Mouse (Mus musculus): ENCODE measurements around the gene Gpc1.

The Gpc1 gene

DNA sequence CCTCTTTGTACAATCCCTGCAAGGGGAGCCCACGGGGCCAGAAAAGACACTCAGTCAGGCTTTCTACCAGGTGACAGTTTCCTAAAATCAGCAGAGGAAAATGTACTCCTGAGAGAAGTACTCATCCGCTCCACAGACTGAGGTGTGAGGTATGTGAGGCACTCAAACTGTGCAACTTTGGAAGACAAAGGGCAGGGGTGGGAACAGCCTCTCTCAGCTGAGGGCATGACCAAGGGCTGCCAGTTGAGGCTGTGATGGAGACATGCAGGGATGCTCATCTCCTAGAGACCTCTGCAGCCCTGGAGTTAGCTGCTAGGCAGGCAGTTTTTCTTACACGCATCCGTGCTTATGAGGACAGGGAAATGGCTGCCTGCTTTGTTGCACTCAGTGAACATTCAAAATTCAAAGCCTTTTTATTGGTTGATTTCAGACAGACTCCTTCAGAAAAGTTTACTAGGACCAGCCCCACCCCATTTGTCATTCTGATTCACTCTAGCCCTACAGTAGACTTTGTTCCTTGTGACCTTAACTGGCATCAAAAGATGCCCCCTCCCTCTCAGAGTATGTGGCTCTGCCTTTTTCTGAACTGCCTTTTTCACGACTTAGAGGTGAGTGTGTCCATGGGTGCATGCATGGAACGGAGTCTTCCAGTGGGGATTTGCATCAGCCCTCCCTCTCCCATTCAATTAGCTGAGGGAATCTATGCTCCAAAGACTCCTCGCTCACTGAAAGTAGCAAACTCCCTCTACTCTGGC, 57.6 kb downstream of the Gpc1 start:
- no peak for DNase-seq

DNA sequence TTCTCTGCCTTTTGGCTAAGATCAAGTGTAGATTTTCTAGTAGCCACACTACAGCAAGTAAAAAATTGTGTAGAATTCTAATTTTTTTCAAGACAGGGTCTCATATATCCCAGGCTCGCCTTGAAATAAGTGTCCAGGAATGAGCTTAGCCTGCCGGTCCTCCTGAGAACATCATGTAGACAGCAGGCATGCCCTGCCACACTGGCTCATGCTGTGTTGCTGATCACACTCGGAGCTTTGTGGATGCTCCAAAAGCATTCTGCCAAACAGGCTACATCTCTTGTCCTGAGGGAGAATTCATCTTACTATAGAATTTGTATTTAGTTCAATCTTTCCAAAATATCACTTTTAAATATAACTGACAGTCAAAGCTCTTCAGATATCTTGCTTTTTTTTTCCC, 61.3 kb downstream of the Gpc1 start:
- no peak for DNase-seq

GRCm38 (mm10) chr1:92893896-92894295, 62.5 kb downstream of the Gpc1 start:
- DNase-seq: no peak

DNA sequence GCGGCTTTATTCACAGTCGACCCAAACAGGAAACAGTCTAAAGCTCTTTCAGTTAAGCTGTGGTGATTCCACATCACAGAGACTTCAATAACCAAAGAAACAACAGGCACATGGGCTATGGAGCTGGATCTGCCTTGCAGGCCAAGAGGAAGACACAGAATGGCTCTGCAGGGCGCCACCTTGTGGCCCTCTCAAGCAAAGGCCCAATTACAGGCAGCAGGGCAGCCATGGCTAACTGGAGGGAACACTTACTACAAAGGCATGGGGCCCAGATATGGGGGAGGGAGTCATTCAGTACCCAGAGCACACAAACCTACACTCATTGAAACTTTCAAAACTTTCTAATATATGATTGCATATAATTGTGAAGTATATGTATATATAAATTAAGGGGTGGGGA, 63.6 kb downstream of the Gpc1 start:
- peak; percentile 87 for DNase-seq

- peak; percentile 86 for DNase-seq
Observed at GRCm38 (mm10) chr1:92902786-92903185, 71.3 kb downstream of the Gpc1 start, which contains the start of gene Ankmy1. TSS of gene Ankmy1 (minus strand) at chr1:92902906.

DNA sequence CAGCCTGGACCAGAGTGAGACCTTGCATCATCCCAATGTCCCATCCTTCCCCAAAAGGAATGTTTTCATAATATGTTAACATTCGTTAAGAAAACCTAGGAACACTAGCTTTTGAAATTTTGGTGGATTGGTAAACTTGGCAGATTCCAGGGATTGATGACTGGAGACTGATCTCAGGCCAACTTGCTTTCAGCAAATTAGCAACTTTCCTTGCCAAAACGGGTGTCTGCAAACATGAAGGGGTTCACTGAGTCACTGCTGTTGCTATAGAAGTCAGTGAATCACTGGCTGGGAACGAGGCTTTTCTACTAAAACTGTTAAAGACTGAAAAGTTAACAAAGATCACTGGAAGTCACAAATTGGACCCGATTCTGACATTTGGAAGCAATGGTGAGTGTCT, 72.2 kb downstream of the Gpc1 start:
- no peak for DNase-seq

- DNase-seq: no peak
Observed at GRCm38 (mm10) chr1:92905703-92906310, 74.4 kb downstream of the Gpc1 start.

DNA sequence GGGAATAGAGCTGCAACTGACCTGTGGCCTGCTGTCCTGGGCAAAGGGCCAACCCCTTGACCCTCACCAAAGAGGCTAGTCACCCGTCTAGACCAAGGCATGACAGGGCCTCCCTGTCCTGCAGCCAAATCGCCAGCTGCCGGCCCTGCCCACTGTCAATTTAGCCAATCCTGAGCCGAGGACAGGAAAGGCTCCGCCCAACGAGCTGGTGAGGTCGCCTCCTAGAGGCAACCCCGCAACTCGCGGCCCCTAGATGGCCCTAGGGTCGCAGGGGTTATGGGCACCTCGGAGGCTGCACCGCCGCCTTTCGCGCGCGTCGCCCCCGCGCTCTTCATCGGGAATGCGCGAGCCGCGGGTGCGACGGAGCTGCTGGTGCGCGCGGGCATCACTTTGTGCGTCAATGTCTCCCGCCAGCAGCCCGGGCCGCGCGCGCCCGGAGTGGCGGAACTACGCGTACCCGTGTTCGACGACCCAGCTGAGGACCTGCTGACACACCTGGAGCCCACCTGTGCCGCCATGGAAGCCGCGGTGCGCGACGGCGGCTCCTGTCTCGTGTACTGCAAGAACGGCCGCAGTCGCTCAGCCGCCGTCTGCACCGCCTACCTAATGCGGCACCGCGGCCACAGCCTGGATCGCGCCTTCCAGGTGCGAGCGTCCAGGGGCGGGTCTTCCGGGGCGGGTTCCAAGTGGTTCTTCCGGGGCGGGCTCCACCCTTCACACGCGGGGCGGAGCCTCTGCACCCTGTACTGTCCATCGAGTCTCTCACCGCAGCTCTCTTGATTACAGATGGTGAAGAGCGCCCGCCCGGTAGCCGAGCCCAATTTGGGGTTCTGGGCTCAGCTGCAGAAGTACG, 75.6 kb downstream of the Gpc1 start, which contains the start of gene Dusp28:
TSS of gene Dusp28 (plus strand) at position 203 of the 853 bp plus-strand sequence.
- DNase-seq: peak; percentile 95

DNA sequence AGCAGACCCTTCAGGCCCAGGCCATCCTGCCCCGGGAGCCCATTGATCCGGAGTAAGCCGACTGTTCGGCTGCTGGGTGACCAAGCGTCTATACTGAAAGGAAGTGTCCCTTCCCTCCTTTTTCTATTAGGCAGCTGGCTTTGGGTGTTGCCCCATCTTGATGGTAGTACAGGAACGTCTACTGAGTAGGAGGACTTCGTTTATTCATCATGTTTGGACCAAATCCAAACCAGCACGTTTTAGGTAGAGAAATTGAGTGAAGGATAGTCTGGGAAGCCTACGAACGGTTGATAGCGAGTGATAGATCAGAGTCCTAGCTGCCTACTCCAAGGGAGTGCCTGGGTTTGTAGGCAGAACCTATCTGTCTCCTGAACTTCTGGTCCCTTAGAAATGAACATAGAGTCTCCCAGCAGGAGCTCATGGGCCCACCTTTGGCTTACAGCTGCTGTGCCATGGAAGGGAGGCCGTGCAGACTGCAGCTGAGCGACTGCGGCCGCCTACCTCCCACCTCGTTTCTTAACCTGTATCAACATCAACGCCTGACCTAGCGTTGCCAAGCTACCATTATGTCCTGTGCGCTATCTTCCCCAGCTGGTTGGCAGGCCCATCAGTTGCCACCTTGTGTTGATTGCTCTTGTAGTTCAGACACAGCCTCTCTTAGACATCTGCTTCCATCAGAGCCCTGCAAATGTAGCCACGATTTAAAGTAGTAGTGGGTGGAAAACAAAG, 76.4 kb downstream of the Gpc1 start:
- DNase-seq: no peak

DNA sequence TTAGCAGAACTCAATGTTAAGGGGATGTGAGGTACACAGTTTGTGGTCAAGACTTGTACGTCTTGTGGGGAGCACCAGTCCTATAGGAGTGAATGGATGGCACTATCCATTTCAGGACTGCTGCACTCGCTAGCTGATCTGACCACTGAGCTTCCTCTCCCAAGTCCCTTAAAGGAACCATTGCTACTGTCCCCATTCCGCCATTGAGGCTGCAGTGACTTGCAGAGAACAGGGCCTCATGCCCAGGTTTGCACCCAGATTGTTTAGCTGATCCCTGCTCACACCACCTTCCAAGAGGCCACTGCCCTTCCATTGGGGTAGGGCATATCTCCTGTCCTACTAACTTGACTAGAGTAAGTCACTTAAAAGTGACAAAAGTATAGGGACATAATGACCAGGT, 77.2 kb downstream of the Gpc1 start:
- no peak for DNase-seq

- DNase-seq: peak; percentile 69
Observed at GRCm38 (mm10) chr1:92909068-92909467, 77.6 kb downstream of the Gpc1 start.

Measured in embryo, embryonic 11 days (tissue).